Comparison of ENCODE assay signal across 8 mouse cellular contexts in the genomic region with DNA sequence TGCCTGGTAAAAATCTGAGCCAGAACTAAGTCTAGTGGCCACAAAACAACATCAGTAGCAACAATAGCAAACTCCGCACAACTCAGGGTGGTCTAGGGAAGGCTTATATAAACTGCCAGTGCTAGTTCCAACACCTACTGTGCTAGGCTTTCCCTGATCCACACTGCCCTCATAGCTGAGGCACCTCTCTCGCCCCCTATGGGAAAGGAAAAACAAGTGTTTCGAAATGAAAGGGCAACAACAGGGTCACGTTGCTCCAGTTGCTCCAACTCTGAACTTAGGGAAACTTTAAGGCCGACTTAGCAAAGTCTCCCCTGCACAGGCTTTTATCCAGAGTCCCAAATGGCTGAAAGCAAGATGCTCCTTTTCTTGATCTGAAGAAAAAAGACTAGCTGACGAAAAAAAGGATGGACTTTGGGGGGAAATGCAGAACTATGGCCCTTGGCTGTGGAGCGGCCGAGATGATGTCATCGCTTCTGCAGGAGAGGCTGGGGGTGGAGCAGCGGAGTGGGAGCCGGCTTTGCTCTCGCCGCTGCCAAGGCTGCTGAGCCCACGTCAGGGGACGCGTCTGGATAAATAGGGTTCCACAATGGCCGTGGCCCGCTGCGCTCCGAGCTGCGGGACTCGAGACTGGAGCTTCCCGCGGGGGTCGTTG. TPM values are rescaled to one million over a fixed set of nuclear protein-coding genes. Genes with fewer than 3 reads are reported as not detected.
DNase-seq lines count a peak whose midpoint lies in the region; ATAC-seq and TF ChIP-seq lines count a peak whose summit lies in the region.

A gene (plus strand): TSS at position 532 of the 655 bp plus-strand sequence.

- peak within 1 kb of the TSS; percentile 85 for H3K4me3 ChIP-seq in E14TG2a.4 (replicated peaks; ENCODE audit: low read length)
- peak within 1 kb of the TSS; percentile 48 for H3K4me3 ChIP-seq in embryonic facial prominence, embryonic 15.5 days (replicated peaks)
- H3K4me3 ChIP-seq in heart, embryonic 13.5 days: peak within 1 kb of the TSS; percentile 61

- peaks cover 4% of the 10 kb centered on the region; the same call in 1 of the 2 replicates for H3K36me3 ChIP-seq in E14TG2a.4 (ENCODE audit: insufficient read depth, low read length)
- H3K36me3 ChIP-seq in embryonic facial prominence, embryonic 15.5 days: no peaks in the 10 kb centered on the region
- no peaks in the 10 kb centered on the region for H3K36me3 ChIP-seq in heart, embryonic 13.5 days

- peaks cover 37% of the 10 kb centered on the region for H3K27me3 ChIP-seq in E14TG2a.4 (ENCODE audit: insufficient read depth, low read length)
- H3K27me3 ChIP-seq in embryonic facial prominence, embryonic 15.5 days: peaks cover 28% of the 10 kb centered on the region
- peaks cover 30% of the 10 kb centered on the region for H3K27me3 ChIP-seq in heart, embryonic 13.5 days (replicated peaks)

- H3K9me3 ChIP-seq in E14TG2a.4 (ENCODE audit: low read length): no peaks in the 10 kb centered on the region
- no peaks in the 10 kb centered on the region for H3K9me3 ChIP-seq in embryonic facial prominence, embryonic 15.5 days (replicated peaks)
- H3K9me3 ChIP-seq in heart, embryonic 13.5 days: no peaks in the 10 kb centered on the region

- peak; percentile 66 for DNase-seq in adrenal gland, postnatal 10 days
- peak; percentile 51 to 71 for DNase-seq in kidney, postnatal 4 days
- DNase-seq in lung, postnatal 14 days: peak; percentile 36
- peak; percentile 69 for DNase-seq in retina, embryonic 14.5 days (ENCODE audit: low spot score)
- no peak for DNase-seq in thymus, postnatal 0 days (ENCODE audit: low spot score)

- peaks cover 41% of the 10 kb centered on the region for H3K4me1 ChIP-seq in E14TG2a.4 (replicated peaks; ENCODE audit: low read depth, low read length)
- peaks cover 12% of the 10 kb centered on the region for H3K4me1 ChIP-seq in embryonic facial prominence, embryonic 15.5 days
- peaks cover 17% of the 10 kb centered on the region for H3K4me1 ChIP-seq in heart, embryonic 13.5 days

- TF ChIP-seq CTCF in E14TG2a.4 (conservative IDR thresholded peaks at IDR 0.05; ENCODE audit: low read length): peak; percentile 38; the same call in 1 of the 2 replicates

- peak within 1 kb of the TSS; percentile 86 for H3K4me2 ChIP-seq in embryonic facial prominence, embryonic 15.5 days (replicated peaks)
- H3K4me2 ChIP-seq in heart, embryonic 13.5 days: peak within 1 kb of the TSS; percentile 95

- ATAC-seq in embryonic facial prominence, embryonic 15.5 days (ENCODE audit: insufficient number of reproducible peaks, low FRiP score, low TSS enrichment, low read depth): peak; percentile 76; the same call in 1 of the 2 replicates
- ATAC-seq in heart, embryonic 13.5 days (ENCODE audit: extremely low read depth, insufficient number of reproducible peaks, low FRiP score, low TSS enrichment): no peak

- 5% methylated on average over 25 of the region's 25 CpGs for WGBS in embryonic facial prominence, embryonic 15.5 days
- WGBS in heart, embryonic 13.5 days: 4% methylated on average over 25 of the region's 25 CpGs

- peak within 1 kb of the TSS; percentile 21; the same call in 1 of the 2 replicates for H3K9ac ChIP-seq in embryonic facial prominence, embryonic 15.5 days
- H3K9ac ChIP-seq in heart, embryonic 13.5 days: peak within 1 kb of the TSS; percentile 78

- H3K27ac ChIP-seq in embryonic facial prominence, embryonic 15.5 days (replicated peaks): no peak within 1 kb of the TSS
- H3K27ac ChIP-seq in heart, embryonic 13.5 days (replicated peaks): no peak within 1 kb of the TSS

RNA-seq across cellular contexts. Expression of the gene that starts here (rescaled TPM):
- total RNA-seq in adrenal gland, postnatal 10 days (2021): 1 to 10 TPM; 6.6 to 7.2 TPM
- polyA plus RNA-seq in embryonic facial prominence, embryonic 15.5 days (2015; fragmentation: Nextera tagmentation; extraction: Ambion mirVana): 26.1 and 33.7 TPM in 2 replicates
- polyA plus RNA-seq in heart, embryonic 13.5 days (2015; fragmentation: Nextera tagmentation; extraction: Ambion mirVana): 0.36 and 0.49 TPM in 2 replicates
- polyA plus RNA-seq in thymus, postnatal 0 days (2015; fragmentation: Nextera tagmentation; extraction: Ambion mirVana): 0.48 and 0.53 TPM in 2 replicates

Comparison
In these comparisons a context has a peak if more than half of its experiments do, and no peak if none do; other contexts are left out.
1. RNA of the gene that starts here (polyA plus RNA-seq): 26.1 to 33.7 TPM in embryonic facial prominence, embryonic 15.5 days; 0.48 to 0.53 TPM in thymus, postnatal 0 days and 0.36 to 0.49 TPM in heart, embryonic 13.5 days; every median in the first group is over 10 times any median in the second.
2. Peak in every context shown above with its lines, with median percentiles within 50 percentile points of each other: H3K4me3 ChIP-seq.